Mouse (Mus musculus): ENCODE results near the gene Tspan5.

Tspan5 gene

DNA sequence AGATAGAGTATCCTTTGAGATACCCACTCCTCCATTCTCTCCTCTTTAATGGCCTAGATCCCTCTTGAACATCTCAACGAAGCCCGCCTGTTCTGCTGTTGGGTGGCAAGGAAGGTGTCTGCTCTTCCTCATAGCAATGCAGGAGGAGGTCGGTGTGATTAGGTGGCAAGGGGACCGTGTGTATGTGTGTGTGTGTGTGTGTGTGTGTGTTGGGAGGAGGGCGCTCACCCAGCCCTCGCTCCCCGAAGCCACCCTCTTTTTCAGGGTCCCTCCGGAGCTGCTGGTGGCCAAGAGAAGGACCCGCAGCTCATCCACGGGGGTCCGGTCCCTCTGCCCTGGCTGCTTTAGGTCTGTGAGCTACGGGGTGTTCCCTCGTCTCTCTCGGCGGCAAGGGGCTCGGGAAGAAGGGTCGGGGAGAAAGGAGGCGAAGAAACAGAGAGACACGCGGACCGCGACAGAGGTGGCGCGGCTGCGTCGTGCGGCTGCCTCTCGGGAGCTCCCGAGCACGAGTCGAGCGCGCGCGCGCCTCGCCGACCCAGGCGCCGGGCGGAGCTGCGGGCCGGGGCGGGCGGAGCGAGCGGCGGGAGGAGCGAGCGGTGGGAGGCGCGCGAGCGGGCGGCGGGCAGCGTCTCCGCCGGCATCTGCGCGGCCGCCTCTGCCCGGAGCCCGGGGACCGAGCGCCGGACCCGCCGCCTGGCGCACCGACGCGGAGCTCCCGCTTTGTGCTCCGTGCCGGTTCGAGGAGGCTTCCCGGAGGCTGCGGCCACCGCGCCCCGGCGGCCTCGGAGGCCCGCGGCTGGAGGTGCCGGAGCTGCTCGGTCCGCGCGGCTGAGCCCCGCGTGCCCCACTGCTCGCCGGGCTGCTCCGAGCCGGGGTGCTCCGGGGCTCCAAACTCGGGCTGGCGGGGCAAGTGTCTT is at the start of gene Tspan5:
Gene Tspan5 (plus strand): TSS at position 547 of the 917 bp plus-strand sequence.
- DNase-seq (ENCODE audit: low read depth, low spot score), result peak; percentile 38

DNA sequence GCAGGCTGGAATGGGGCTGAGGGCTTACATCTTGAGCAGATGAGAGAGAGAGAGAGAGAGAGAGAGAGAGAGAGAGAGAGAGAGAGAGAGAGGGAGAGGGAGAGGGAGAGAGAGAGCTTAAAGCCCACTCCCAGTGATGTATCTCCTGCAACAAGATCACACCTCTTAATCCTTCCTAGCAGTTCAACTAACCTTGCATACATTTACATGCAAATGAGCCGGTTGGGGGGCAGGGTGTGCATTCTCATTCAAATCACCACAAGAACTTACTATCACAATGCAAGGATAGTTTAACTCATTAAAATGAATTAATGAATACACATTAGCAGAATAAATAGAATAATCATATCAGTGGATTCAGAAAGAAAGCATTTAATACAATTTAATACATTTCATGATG is 49.7 kb upstream of the Tspan5 start:
- DNase-seq (ENCODE audit: low read depth, low spot score), result no peak

DNA sequence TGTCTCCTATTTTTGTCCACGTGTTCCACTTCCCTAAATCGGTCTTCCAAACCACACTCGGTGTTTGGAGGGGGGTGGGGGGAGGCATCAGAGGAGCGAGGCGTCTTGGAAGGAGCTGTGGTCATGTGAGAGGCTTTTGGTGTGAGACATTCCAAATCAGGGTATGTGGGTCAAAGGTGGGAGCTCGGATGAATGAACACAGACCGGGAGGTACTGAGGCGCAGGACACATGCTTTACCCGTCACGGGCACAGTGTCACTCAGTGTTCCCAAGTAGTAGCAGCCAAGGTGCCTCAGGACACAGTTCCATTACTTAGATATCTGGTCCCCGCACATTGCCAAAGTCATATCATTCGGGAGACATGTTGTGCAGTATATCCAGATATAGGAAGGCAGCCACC is 38.6 kb upstream of the Tspan5 start:
- DNase-seq (ENCODE audit: low read depth, low spot score), result no peak

DNA sequence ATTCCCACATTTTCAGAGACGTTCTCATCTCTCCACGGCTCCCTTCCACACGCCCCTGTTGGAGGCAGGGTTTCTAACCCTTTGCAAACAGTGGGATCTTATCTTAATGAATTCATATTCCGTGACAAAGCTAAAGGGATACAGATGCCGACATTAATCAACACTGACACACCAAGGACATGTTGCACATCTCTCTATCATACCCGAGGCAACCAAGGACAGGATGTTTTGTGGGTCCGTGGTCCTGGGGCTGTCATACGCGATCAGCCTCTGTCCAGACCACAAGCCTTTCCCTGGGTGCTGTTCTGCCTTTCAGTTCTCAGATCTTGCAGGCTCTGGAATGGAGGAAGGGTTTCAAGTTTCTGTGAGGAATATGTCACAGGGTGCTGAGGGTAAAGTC is 37.5 kb upstream of the Tspan5 start:
- DNase-seq (ENCODE audit: low read depth, low spot score), result no peak

DNA sequence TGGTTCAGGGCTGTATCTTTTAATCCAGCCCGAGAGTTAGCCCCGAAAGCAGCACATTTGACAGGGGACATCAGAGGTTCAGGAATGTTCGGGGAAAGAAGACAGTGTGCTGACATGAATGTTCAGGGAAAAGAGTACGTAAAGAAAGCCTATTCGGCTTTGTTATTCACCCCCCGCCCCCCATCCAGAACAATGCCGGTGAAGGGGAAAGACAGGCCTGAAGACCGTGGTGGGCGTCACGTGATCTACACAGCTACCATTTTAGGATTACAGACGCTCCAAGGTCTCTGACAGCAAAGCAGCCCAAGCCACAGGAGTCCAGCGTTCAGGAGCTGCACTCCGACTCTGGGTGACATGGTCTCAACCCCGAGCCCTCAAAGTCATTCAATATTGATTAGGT is 36.1 kb upstream of the Tspan5 start:
- no peak for DNase-seq (ENCODE audit: low read depth, low spot score)

DNA sequence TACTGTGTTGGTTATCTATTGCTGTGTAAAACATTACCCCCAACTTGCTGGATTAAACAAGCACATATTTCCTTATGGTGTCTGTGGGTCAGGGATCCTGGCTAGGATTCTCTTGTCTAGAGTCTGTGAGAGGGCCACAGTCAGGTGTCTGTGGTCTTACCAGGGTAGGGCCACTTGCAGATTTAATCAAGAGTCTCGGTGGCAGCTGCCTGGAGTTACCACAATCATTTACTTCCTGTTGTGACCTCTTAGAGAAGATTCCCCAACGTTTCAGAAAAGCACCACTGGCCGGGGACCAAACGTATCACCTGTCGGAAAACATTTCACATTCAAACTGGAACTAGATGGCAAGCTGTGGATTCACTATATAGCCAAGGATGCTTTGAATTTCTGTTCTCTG is 32.8 kb upstream of the Tspan5 start:
- no peak for DNase-seq (ENCODE audit: low read depth, low spot score)

DNA sequence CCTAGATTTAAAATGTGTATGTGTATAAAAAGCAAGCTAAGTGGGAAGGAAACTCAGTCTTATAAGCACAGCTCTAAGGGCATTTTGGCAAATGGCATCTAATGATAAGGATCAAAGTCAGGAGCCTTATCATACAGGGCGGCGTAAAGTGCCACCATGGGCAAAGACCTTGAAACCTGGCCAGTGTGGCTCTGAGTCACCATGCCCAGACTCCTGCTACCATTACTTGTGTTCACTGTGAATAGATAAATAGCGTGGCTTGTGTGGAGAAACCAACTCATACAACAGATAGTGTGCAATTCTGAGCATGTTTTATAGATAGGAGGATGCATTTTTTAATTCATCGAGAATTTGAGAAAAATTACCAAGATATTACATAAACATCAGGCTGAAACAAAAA is 30.0 kb upstream of the Tspan5 start:
- DNase-seq (ENCODE audit: low read depth, low spot score), result no peak

DNA sequence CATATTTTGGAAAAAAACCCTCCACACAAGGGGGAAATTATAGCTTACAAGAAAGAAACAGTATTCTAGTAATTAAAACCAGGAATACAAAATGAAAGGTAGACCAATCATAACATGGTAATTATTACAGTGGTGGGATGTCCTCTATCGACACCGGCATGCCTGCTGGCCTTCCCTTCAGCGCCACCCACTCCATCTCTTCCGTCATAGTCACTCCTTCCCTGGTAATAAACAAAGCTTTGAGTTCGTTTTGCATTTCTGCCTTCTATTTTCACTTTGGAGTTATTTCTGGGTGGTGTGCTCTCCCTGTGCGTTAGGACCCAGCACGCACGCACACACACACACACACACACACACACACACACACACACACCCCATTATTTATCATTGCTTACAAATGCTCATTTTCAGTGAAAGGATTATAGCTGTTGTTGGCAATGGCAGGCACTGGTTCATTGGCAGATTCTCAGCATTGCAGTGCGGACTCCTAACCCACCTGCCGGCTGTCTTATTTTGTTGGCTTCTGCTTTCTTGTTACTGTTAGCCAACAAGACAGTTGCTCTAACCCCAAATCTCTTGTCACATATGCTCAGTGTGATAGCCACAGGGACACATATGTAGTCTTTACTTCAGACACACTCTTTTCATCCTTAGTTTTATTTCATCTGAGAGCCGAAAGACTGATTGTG is 29.4 kb upstream of the Tspan5 start:
- DNase-seq (ENCODE audit: low read depth, low spot score), result no peak

DNA sequence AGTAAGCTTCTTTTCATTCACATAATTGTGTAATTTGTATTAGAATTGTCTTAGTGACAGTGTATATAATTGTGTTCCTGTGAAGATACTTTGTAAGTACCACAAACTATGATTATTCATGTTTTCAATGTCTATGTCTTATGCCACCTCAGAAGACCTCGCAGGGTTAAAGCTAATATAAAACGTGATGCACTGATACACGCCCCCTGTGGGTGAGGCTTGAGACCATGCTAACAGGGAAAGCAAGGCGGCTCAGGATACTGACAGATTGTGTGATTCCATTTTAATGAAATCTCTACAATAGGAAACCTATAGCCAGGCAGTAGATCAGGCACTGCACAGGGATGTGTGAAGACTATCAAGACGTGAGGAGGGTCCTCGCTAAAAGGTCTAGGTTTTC is 28.9 kb upstream of the Tspan5 start:
- DNase-seq (ENCODE audit: low read depth, low spot score), result no peak

DNA sequence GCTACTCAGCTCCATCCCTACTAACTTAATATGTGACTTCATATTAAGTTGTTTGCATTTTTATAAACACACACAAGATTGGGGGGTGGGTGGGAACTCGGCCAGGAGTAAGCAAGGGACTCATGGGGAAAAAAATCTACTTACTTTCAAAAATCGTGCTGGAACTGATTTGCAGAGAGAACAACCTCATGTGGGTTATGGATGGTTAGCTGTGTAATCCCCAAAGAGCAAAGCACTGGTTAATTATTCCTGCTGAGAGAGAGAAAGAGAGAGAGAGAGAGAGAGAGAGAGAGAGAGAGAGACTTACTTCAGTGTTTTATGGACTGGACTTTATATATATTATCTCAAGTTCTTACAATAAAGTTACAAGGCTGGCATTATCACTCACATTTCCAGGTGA is 27.2 kb upstream of the Tspan5 start:
- no peak for DNase-seq (ENCODE audit: low read depth, low spot score)

DNA sequence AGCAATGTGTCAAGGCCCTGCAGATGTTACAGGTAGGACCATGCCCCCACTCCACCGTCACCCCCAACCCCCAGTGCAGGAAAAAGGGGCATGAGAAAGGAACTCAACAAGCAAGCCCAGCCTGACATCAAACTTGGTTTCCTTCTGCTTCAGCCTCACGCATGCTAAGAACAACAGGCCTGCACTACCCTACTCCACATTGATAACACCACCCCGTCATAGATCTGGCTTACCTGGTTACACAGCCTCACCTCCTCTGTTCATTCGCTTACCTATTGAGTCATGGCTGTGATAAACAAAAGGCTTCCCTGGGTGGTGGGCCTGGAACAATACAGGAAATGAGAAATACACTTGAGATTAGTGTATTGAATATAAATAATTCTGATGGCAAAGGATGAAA is 26.8 kb upstream of the Tspan5 start:
- DNase-seq (ENCODE audit: low read depth, low spot score), result no peak

DNA sequence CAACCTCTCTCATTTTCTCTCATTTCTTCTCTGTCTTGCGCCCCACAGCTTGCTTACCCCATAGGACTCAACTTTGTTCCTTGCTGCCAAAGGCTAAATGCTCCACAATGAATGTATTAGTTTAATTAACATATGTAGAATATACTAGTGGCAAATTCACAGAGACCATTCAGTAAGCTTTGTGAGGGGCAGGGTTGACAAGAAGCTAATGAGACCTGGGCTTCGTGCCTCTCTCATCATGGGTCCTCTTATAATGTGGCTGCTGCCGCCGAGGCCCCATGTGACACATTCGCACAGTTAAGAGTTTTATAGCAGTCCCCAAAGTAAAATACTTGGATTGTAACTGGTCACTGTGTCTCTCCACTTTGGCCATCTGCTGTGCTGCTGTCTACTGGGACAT is 25.0 kb upstream of the Tspan5 start:
- DNase-seq (ENCODE audit: low read depth, low spot score), result no peak

DNA sequence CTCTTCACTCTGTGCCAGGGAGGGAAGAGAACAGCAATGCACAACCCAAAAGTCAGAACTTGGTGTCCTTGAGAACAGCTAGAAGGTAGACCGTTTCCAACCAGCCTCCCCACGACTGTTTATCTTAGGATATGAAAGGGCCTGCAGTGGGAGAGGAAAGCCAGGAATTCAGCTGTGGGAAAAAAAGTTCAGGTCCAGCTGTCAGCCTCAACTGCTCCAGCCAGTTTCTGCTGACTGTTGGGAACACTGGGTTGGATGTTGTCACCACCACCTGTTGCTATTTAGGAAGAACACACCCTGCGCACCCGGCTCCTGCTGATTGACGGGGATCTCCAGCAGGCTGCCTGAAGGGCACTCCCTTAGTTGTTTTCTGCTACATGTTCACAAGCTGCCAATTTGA is 19.8 kb upstream of the Tspan5 start:
- DNase-seq (ENCODE audit: low read depth, low spot score), result no peak

DNA sequence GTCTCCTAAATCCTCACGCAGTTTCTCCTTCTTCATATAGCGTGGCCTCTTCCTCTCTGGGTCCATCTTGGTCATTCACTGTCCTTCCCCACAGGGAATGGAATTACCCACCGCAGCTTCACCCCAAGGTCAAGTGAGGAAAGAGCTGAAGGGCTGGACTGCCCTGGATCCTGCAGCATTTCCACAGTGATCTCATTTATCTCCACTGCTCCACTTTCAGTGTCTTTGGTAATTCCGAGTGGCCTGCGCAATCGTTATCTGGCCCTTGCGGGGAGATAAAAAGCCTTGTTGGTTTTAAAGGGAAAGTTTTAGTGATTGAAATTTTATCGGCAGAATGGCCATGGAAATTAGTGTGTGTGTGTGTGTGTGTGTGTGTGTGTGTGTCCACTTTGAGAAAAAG is 14.4 kb upstream of the Tspan5 start:
- DNase-seq (ENCODE audit: low read depth, low spot score), result no peak

DNA sequence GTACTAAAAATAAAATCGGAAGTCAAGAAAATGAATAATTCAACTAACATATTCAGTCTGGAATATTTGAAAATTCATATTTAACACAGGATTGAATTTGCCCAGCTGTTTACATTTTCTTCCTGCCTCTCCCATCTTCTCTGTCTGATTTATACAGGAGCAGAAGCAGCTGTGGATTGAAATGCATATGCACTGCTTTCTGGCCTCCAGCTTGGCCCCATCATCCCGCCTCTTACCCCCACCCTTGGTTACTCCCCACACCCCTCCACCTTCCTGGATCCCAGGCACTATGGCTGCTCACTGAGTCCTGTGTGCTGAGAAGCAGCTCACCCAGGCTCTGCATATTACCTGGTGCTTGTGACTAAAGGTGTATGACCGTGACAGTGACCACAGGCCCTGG is 13.2 kb upstream of the Tspan5 start:
- DNase-seq (ENCODE audit: low read depth, low spot score), result no peak

DNA sequence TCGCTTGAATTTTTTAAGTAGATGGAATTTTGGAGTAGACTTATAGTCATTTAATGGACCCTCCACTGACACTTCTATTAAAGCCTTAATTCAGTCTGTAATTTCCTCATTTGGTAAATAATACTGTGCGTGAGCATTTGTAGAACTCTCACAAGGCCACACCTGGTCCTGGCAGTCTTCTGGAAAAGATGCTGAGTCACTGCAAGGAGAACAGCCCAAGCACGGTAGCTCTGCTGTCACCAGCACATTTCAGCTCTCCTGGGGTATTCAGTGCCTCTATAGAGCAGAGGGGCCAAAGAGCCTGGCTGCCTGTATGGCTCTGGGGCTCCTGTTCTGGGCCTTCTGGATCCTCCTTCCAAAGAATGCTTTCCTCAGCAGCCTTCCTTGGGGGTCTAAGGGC is 11.2 kb upstream of the Tspan5 start:
- DNase-seq (ENCODE audit: low read depth, low spot score), result no peak

DNA sequence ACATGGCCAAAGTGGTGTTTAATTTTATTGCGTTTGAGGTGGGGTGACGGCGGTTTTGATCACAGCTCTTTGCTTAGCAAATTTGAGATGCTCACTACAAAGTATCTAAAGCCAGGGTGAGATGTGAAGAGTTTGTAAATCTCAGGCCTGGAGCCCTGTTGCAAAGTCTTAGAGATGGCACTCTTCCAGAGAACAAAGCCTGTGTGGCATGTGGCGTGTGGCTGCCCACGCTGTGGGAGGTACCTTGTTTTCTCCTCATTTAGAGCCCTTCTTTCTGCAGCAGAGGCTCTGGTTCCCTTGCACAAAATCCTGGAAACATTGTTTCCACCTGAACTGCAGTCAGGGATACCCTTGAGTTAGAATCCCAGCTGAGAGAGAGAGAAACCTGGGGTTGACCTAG is 6.2 kb upstream of the Tspan5 start:
- no peak for DNase-seq (ENCODE audit: low read depth, low spot score)

DNA sequence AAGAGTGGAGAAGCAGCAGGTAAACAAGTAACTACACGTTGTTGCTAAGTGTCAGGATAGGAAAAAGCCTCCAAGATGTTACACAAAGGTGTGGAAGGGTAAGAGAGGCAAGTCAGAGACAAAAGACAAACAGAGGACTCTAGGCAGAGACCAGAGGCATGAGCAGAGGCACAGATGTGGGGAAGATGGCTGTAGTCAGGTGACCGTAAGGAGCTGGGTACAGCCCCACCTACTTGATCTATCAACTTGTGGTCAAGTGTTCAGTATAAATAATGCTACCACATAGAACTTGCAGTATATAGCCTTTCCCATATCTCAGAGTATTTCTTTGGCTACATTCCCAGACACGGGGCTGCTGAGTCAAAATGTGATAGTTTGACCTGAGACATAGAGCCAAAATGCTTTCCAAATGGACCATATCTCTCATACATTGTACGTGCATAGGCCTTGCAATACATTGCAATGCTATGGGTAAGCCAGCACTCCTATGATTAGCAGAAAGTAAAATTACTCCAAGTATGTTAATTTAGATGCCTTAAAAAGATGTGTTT is 2.8 kb upstream of the Tspan5 start:
- DNase-seq (ENCODE audit: low read depth, low spot score), result no peak

DNA sequence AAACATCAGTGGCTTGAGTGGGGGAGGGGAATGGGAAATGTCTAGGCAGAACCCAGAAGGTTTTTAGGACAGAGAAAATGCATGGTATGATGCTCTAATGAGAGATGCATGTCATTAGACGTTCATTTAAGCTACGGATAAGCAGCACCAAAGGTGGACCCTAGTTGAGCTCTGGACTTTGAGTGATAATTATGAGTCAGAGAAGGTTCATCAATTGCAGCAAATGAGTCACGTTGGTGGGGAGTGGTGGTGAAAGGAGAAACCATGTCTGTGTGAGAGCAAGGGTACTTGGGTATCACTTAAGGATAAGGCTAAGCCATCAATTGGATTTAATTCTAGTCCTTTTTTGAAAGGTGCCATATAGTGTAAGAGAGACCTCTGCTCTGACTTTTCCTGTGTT is 1.7 kb upstream of the Tspan5 start:
- no peak for DNase-seq (ENCODE audit: low read depth, low spot score)

DNA sequence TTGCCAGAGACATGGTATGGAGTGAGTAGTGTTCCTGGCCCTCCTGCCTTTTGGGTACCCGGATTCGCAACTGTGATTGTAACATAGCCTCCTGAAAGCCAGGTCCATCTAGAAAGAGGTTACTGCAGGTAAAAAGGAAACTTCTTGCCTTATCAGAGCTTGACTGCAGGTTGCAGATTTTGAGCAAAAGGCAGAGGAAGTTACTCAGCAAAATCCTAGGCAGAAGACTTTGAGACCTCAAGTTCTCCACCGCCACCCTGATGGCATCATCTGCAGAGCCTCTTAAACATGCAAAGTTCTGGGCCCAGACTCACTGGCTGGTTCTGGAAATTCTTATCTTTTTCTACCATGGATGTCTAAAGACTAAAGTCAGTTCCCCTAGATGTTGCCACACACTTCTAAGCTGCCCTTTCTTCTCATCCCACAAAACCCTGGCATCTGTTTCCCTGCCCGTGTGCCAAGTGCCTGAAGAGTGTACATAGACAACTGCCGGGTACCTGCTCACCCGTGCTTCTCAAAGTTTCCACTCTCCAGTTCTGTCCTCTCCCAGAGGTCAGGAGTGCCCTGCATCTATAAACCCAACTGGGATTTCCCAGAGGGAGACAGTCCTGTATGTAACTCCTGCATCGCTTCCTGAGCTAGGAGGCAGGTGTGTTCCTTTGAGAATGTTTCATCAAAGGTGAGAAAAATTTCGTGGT is 1.0 kb upstream of the Tspan5 start:
- no peak for DNase-seq (ENCODE audit: low read depth, low spot score)

DNA sequence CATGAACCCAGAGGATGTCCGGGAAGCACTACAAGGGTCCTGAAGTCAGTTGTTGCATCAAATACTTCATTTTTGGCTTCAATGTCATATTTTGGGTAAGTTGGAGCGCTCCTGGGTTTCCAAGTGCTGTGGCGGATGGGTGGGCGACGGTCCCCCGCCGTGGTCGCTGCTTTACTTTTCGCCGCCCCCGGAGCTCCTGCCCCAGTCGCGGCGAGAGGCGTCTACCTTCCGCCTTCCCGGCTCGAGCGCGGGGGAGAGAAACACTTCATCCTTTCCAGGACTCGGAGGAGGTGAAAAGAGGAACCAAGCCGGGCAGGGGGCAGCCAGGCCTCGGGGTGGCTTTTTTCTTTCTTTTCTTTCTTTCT is 553 bp downstream of the Tspan5 start:
- DNase-seq (ENCODE audit: low read depth, low spot score), result no peak

DNA sequence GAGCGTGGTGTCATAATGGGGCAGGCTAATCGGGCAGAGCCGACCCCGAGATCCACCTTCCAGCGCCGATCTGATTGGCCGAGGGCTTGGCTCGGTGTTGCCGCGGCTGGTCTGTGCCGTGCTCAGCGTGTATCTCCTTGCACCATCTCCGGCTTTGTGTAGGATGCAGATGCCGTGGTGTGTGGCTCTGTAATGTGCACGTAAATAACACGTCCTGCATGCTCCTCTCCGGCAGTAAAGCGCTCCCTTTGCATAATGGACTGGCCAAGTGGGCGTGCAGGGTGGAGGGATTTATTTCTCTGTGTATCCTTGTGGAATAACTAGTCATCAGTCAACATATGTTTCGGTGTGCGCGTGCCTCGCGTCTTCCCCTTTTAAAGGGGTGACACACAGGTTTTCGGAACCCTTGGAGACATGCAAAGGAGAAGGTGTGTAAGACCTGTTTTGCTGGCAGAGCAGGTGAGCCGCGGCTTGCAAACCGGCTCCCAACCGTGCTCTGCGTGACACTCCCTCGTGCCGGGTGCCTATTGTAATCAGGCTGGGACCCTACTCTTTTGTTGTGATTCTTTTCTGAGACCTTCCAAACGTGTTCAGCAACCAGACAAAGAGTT is 1.2 kb downstream of the Tspan5 start:
- peak; percentile 63 for DNase-seq (ENCODE audit: low read depth, low spot score)
